In genomic region chr1:119456671-119457527, GRCm38 (mm10) we compare ENCODE assay signal across 8 mouse cellular contexts. TPM values are rescaled to one million over a fixed set of nuclear protein-coding genes. Genes with fewer than 3 reads are reported as not detected.
DNase-seq lines count a peak whose midpoint lies in the region; ATAC-seq lines count a peak whose summit lies in the region.

No protein-coding gene starts in this region.

- ATAC-seq in limb, embryonic 11.5 days (ENCODE audit: insufficient number of reproducible peaks, low FRiP score, low TSS enrichment, low read depth), result peak; percentile 46; the same call in 1 of the 2 replicates

- H3K4me2 ChIP-seq in limb, embryonic 11.5 days (ENCODE audit: low read depth, severe bottlenecking), result peak overlapping the region; percentile 44

- H3K36me3 ChIP-seq in limb, embryonic 11.5 days (ENCODE audit: control insufficient read depth, insufficient read depth, low read length), result no peaks in the 10 kb centered on the region

- no peaks in the 10 kb centered on the region for H3K27me3 ChIP-seq in limb, embryonic 11.5 days (ENCODE audit: control insufficient read depth, insufficient read depth, low read length)

- no peaks in the 10 kb centered on the region for H3K9me3 ChIP-seq in limb, embryonic 11.5 days (ENCODE audit: control insufficient read depth, low read length)

- 0 out of 2 replicates have a peak overlapping the region, but pooled peaks have one; percentile 8 for H3K4me3 ChIP-seq in limb, embryonic 11.5 days (ENCODE audit: low read depth, low read length)

- WGBS in limb, embryonic 11.5 days, result 7% methylated on average over 19 of the region's 19 CpGs

- H3K9ac ChIP-seq in limb, embryonic 11.5 days (ENCODE audit: low read length), result no peak overlapping the region

- intact Hi-C loops in gastrocnemius, postnatal 14 days (cut with DNase I; ENCODE audit: low total_unique reads), result no loop called here

- H3K4me1 ChIP-seq in limb, embryonic 11.5 days (ENCODE audit: control insufficient read depth, insufficient read depth, low read length), result peaks cover 6% of the 10 kb centered on the region

- H3K27ac ChIP-seq in limb, embryonic 11.5 days (replicated peaks; ENCODE audit: low read depth, low read length), result 0 out of 2 replicates have a peak overlapping the region, but pooled peaks have one; percentile 36

- peak; percentile 35 for DNase-seq in embryo, embryonic 10 days (ENCODE audit: low spot score)
- DNase-seq in embryo, embryonic 9.5 days (ENCODE audit: extremely low spot score), result no peak
- DNase-seq in thymus, postnatal 25 days, result peak; percentile 6
- DNase-seq in thymus, postnatal 4 days, result no peak
- peak; percentile 64 for DNase-seq in limb, embryonic 11.5 days (ENCODE audit: low spot score)
- no peak for DNase-seq in left cerebral cortex, adult 11 months (ENCODE audit: low spot score)
- DNase-seq in cerebellum, postnatal 14 days, result no peak
- DNase-seq in gastrocnemius, postnatal 14 days, result no peak

RNA-seq across cellular contexts. Expression of gene Inhbb, which starts 34.9 kb away (rescaled TPM):
- 0.09 and 0.15 TPM in 2 replicates for polyA plus RNA-seq in limb, embryonic 11.5 days (2014; fragmentation: Nextera tagmentation; extraction: Ambion mirVana)
- total RNA-seq in gastrocnemius, postnatal 14 days (2021), result under 1 TPM; 0.16 to 0.53 TPM

RNA-seq across cellular contexts. Expression of gene Ralb, which starts 47.7 kb away (rescaled TPM):
- 85.5 and 91.0 TPM in 2 replicates for polyA plus RNA-seq in limb, embryonic 11.5 days (2014; fragmentation: Nextera tagmentation; extraction: Ambion mirVana)
- total RNA-seq in gastrocnemius, postnatal 14 days (2021), result 10 to 100 TPM; 17.2 to 18.9 TPM

Comparison
In these comparisons a context has a peak if more than half of its experiments do, and no peak if none do; other contexts are left out.
1. DNase-seq: peak in embryo, embryonic 10 days (single experiment), thymus, postnatal 25 days (single experiment) and limb, embryonic 11.5 days (single experiment); none in embryo, embryonic 9.5 days (single experiment), thymus, postnatal 4 days (single experiment), left cerebral cortex, adult 11 months (single experiment), cerebellum, postnatal 14 days (0 of 2) and gastrocnemius, postnatal 14 days (single experiment).